Mouse (Mus musculus) cortical plate, adult 2 months (tissue): Measurements from ENCODE around the gene Kiss1. TPM values are rescaled to one million over a fixed set of nuclear protein-coding genes. Genes with fewer than 3 reads are reported as not detected.

ENCODE experiments used
- H3K27ac ChIP-seq: fragments of 200-500 bp; 2 replicates; pipeline ENCODE4 v1.5.1; 2012; ENCODE audit warnings: low read length, control low read depth, inconsistent platforms; ENCODE audit not compliant: insufficient read depth
- H3K4me1 ChIP-seq: fragments of 200-500 bp; 2 replicates; pipeline ENCODE4 v1.6.1; 2011; ENCODE audit warnings: low read length; ENCODE audit not compliant: control insufficient read depth, insufficient read depth
- H3K4me3 ChIP-seq: fragments of 200-500 bp; 2 replicates; pipeline ENCODE4 v1.5.1; 2011; ENCODE audit warnings: mild to moderate bottlenecking, low read length, control low read depth; ENCODE audit not compliant: insufficient read depth
- CTCF ChIP-seq: fragments of 200-500 bp; IDR thresholded peaks from 2 replicates; pipeline ENCODE4 v1.5.1; 2011; ENCODE audit warnings: mild to moderate bottlenecking, control low read depth, low read length; ENCODE audit not compliant: insufficient read depth; ENCODE audit errors: extremely low read depth
- POLR2A ChIP-seq: fragments of 200-500 bp; IDR thresholded peaks from 2 replicates; pipeline ENCODE4 v1.6.1; 2011; ENCODE audit warnings: mild to moderate bottlenecking, low read length, control low read depth; ENCODE audit not compliant: insufficient read depth; ENCODE audit errors: extremely low read depth
- polyA plus RNA-seq: library from polyadenylated mRNA; depleted of rRNA; stranded (reverse); fragments of >200 nt; gene quantifications from 2 replicates; pipeline ENCODE4 v1.2.3, GENCODE M21; 2012

Gene Kiss1
- polyA plus RNA-seq, 1 experiment = not detected

DNA sequence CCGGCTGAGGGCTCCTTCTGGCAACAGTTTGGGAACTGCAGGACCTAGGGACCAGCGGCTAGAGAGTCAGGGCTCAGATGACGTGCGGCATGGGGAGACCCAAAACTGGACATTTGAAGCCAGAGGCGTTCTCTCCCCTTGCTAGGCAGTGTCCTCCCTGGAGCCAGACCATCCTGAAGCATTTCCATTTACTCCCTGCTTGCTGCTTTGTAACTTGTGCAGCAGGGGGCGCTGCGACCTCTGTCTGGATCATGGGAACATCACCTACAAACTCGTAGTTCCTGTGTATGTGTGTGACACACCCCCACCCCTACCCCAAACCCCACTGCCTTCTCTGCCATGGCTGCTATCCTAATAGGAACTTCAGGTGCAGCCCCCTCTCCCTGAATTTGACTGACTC, 7.3 kb upstream of the Kiss1 start:
- Histone ChIP-seq H3K4me1 (peaks cover 5% of the 10 kb centered on the region), H3K27ac (no peak overlapping the region), H3K4me3 (no peak overlapping the region)
- TF ChIP-seq CTCF (peak; percentile 84), POLR2A (no peak)

DNA sequence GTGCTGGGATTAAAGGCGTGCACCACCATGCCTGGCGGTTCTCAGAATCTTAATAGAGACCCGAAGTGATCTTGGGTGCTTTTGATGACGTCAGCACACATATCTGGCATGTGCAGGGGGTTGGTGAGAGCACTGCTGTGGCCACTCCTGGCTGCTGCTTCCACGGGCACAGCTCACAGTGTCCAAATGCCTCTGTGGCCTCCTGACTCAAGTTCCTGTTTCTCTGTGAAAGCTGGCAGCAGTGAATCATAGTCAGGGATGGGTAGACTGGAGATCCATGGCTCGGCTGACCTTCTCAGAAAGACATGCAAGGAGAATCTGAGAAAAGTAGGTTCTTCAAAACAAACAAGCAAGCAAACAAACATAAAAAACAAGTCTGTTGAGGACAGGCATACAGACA, 5.9 kb upstream of the Kiss1 start:
- no peak for TF ChIP-seq CTCF
- no peak for TF ChIP-seq POLR2A
- peaks cover 5% of the 10 kb centered on the region for H3K4me1 ChIP-seq
- no peak overlapping the region for H3K4me3 ChIP-seq
- no peak overlapping the region for H3K27ac ChIP-seq

DNA sequence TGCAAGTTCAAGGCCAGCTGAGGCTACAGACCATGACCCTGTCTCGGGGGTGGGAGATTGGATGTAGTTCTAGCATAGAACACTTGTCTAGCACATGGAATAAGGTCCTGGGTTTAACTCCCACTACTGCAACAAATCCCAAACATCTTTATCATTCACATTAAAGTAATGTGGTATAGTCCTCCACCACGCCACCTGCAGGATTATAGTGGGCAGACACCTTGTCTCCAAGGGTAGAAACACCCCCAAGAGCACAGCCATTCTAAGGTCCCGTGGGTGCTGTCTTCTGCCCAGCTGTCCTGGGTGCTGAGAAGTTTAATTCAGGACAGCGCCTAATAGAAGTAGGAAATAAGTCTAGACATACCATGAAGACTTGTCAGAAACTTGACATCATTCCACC, 5.1 kb upstream of the Kiss1 start:
- H3K4me3 ChIP-seq = no peak overlapping the region
- peaks cover 2% of the 10 kb centered on the region for H3K4me1 ChIP-seq
- TF ChIP-seq CTCF (no peak), POLR2A (no peak)
- no peak overlapping the region for H3K27ac ChIP-seq

DNA sequence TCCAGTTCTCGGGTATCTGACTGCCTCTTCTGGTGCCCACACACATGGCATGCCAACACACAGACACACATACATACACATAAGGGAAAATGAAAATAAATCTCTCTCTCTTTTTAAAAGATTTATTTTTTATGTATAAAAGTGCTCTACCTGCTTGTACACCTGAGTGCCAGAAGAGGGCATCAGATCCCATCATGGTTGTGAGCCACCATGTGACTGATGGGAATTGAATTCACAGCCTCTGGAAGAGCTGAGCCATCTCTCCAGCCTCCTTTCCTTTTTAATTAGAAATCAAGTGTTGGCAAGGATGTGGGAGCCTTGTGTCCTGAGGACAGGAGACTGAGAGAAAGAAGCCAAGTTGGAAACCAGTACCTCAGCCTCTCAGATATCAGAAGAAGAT, 4.5 kb upstream of the Kiss1 start:
- H3K4me1 ChIP-seq = peaks cover 2% of the 10 kb centered on the region; the same call in 1 of the 2 replicates
- H3K4me3 ChIP-seq = no peak overlapping the region
- TF ChIP-seq CTCF = 0 out of 2 replicates have a peak, but pooled peaks have one; percentile 32
- no peak for TF ChIP-seq POLR2A
- H3K27ac ChIP-seq = no peak overlapping the region

DNA sequence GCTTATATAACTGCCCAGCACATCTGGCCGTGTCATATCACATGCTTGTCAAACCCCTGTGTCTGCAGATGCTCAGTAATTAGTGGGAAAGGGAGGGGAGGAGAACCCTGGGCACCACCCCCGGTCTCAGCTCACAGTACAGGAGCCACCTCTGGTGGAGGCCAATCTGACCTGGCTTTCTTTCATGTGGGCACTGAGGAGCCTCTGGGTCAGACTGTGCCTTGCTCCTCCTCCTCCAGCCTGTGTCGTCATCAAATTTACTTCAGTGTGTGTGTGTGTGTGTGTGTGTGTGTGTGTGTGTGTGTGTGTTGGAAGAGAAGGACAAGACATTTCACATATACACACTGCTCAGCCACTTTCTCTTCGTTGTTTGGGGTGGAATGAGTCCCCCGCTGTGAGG, 1.7 kb downstream of the Kiss1 start:
- Histone ChIP-seq H3K4me3 (no peak overlapping the region), H3K4me1 (no peaks in the 10 kb centered on the region), H3K27ac (no peak overlapping the region)
- no peak for TF ChIP-seq POLR2A
- TF ChIP-seq CTCF = no peak

DNA sequence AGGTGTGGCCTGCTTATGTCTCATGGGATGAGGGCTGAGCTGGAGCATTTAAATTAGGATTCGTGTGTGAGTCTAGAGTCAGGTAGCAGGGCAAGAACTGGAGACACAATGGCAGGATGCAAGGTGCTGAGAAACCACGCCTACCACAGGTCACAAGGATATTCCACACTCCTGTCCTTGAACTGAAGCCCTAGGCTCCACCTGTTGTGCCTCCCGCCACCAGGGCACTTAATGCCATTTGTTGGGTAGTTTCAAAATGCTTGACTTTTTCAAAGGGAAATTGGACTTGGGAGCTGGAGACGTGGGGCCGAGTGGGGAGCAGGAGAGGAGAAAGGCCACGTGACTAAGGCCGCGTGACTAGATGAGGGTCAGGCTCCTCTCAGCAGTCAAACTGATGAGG, 4.3 kb downstream of the Kiss1 start:
- Histone ChIP-seq H3K27ac (no peak overlapping the region), H3K4me3 (no peak overlapping the region), H3K4me1 (peaks cover 2% of the 10 kb centered on the region)
- TF ChIP-seq CTCF = no peak
- TF ChIP-seq POLR2A = no peak

DNA sequence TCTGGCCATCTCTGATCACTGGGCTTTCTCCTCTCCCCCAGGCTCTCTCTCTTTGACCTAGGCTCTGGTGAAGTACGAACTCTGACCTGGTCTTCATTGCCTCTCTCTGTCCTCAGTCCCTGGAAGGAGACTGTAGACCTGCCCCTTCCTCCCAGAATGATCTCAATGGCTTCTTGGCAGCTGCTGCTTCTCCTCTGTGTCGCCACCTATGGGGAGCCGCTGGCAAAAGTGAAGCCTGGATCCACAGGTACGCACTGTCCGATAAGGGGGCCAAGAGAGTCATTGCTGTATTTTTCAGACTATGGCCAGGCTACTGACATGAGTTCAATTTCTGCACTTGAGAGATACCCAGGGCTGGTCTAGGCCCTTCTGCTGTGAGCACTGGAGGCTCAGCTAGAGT, 5.4 kb downstream of the Kiss1 start:
- no peak for TF ChIP-seq CTCF
- TF ChIP-seq POLR2A = no peak
- peaks cover 6% of the 10 kb centered on the region for H3K4me1 ChIP-seq

DNA sequence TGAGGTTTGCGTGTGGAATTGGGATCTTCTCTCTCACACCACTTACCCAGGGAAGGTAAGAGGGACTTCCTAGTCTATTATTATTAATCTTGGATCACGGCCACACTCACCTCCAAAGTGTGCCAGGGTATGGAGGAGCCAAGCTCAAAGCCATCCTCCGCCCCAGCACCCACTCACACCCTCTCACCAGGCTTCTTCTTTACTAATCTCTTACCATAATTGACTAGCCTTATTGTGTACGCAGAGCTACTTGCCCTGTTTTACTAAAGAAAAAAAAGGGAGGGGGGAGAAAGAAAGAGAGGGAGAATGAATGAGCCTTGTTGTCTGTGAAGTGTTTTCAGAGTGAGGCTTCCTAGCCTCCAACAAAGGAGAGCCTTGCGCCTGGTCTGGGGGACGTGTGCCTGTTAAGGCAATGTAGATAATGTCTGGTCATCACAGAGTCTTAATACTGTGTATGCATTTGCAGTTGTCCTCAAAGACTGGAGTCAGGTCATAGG, 6.7 kb downstream of the Kiss1 start:
- Histone ChIP-seq H3K27ac (no peak overlapping the region), H3K4me1 (peaks cover 11% of the 10 kb centered on the region), H3K4me3 (no peak overlapping the region)
- TF ChIP-seq POLR2A (no peak), CTCF (no peak)

More for the DNA sequence above, 5.4 kb downstream of the Kiss1 start:
- Histone ChIP-seq H3K4me3 (no peak overlapping the region), H3K27ac (no peak overlapping the region)

DNA sequence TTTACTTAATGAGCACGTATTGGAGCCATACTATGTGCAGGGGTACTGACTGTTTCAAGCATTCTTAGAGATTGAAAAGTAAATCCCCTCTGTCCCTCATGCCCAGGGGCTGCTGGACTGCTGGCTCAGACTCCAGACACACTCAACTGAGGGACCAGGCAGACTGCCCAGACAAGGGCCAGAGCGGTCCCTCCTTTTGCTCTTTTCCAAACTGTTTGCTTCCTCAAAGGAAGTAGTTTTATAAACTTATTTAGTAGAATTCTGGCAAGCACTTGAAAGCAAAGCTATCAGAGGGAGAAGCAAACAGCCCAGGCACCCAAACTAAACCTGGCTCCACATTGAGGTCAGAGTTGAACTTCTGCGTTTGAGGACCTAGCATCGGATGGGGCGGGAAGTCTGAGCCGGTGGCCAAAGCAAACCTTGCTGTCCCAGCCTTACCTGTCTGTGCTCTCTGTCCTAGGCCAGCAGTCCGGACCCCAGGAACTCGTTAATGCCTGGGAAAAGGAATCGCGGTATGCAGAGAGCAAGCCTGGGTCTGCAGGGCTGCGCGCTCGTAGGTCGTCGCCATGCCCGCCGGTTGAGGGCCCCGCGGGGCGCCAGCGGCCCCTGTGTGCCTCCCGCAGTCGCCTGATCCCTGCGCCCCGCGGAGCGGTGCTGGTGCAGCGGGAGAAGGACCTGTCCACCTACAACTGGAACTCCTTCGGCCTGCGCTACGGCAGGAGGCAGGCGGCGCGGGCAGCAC, 7.4 kb downstream of the Kiss1 start:
- Histone ChIP-seq H3K27ac (no peak overlapping the region), H3K4me3 (no peak overlapping the region), H3K4me1 (peaks cover 11% of the 10 kb centered on the region)
- no peak for TF ChIP-seq CTCF
- TF ChIP-seq POLR2A = no peak

DNA sequence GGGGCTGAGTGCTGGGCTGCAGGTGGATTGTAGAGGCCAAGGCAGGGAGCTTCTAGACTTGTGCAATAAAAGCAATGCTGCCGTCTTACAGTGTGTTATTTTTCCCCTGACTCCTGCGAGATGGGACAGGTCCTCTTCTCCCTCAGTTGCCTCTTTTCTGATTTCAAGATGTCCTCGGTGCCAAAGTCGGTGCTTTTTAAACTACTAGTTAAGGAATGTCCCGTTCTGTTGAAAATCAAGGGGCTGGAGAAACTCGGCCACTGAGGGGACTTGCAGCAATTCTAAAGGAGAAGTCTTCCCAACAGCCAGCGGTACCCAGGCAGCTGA, 7.9 kb downstream of the Kiss1 start:
- TF ChIP-seq POLR2A = no peak
- TF ChIP-seq CTCF = no peak
- Histone ChIP-seq H3K4me1 (peaks cover 11% of the 10 kb centered on the region), H3K4me3 (no peak overlapping the region), H3K27ac (no peak overlapping the region)
